Mouse (Mus musculus): ENCODE measurements around the gene Bicd2. TPM values are rescaled to one million over a fixed set of nuclear protein-coding genes. Genes with fewer than 3 reads are reported as not detected.

The Bicd2 gene
- polyA plus RNA-seq, 1 experiment from 2014 or later = 26.2 TPM

DNA sequence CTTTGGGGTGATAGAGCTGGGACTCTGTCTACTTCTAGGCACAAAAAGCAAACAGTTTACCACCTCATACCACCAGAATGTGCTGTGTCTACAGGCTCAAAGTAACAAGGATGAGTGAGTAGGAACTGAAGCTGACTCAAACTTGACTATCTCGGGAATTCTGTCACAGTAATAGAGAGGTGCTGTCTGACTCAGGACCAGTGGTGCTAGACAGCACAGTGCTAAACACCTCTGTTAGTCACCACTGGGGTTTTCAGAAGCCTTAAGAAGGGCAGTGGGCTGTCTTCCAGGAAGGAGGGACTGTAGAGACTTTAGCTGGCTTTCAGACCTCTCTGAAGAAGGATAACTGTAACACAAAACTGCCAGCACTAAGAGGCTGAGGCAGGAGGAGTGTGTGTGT, 55.4 kb downstream of the Bicd2 start:
- WGBS = 76% methylated on average over 1 of the region's 1 CpGs

GRCm38 (mm10) chr13:49398191-49398590, 56.8 kb downstream of the Bicd2 start:
- no peaks in the 10 kb centered on the region for H3K27me3 ChIP-seq (ENCODE audit: control insufficient read depth, insufficient read depth, low read depth, low read length)
- WGBS = 88% methylated on average over 8 of the region's 8 CpGs
- H3K9ac ChIP-seq (ENCODE audit: low read depth, low read length) = no peak overlapping the region
- H3K4me3 ChIP-seq (ENCODE audit: low read depth, low read length) = no peak overlapping the region
- ATAC-seq = no peak
- no peaks in the 10 kb centered on the region for H3K4me1 ChIP-seq (ENCODE audit: control insufficient read depth, insufficient read depth, low read length)
- H3K36me3 ChIP-seq (ENCODE audit: control insufficient read depth, insufficient read depth, low read length) = 0 out of 2 replicates have a peak, but pooled peaks cover 2% of the 10 kb centered on the region
- no peak overlapping the region for H3K4me2 ChIP-seq (ENCODE audit: low read length)
- no peaks in the 10 kb centered on the region for H3K9me3 ChIP-seq (replicated peaks; ENCODE audit: control insufficient read depth, low read length, poor library complexity, severe bottlenecking)
- no peak overlapping the region for H3K27ac ChIP-seq (ENCODE audit: low read length)

More for the DNA sequence above, 55.4 kb downstream of the Bicd2 start:
- H3K36me3 ChIP-seq (ENCODE audit: control insufficient read depth, insufficient read depth, low read length) = 0 out of 2 replicates have a peak, but pooled peaks cover 2% of the 10 kb centered on the region
- no peak overlapping the region for H3K4me2 ChIP-seq (ENCODE audit: low read length)
- no peak overlapping the region for H3K4me3 ChIP-seq (ENCODE audit: low read depth, low read length)
- H3K27me3 ChIP-seq (ENCODE audit: control insufficient read depth, insufficient read depth, low read depth, low read length) = no peaks in the 10 kb centered on the region
- ATAC-seq = no peak
- H3K4me1 ChIP-seq (ENCODE audit: control insufficient read depth, insufficient read depth, low read length) = no peaks in the 10 kb centered on the region
- H3K9ac ChIP-seq (ENCODE audit: low read depth, low read length) = no peak overlapping the region
- H3K27ac ChIP-seq (ENCODE audit: low read length) = no peak overlapping the region
- no peaks in the 10 kb centered on the region for H3K9me3 ChIP-seq (replicated peaks; ENCODE audit: control insufficient read depth, low read length, poor library complexity, severe bottlenecking)

DNA sequence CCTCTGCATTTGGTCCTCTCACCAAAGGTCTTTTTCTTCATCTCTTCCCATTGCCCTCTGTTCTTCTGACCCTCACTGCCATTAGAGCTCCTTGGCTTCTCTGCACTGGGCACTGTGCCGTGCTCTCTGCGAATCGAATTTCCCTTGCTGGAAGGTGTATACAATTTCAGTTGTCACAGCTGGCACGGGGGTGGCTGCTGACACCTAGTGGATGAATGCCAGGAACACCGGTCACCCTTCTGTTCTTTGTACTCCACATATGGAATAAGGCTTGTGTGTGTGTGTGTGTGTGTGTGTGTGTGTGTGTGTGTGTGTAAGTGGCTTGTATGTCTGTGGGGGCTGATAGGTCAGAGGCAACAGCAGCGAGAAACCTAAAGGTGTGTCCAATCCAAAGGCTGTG, 58.8 kb downstream of the Bicd2 start:
- Histone ChIP-seq H3K27me3 (ENCODE audit: control insufficient read depth, insufficient read depth, low read depth, low read length) (no peaks in the 10 kb centered on the region), H3K36me3 (ENCODE audit: control insufficient read depth, insufficient read depth, low read length) (no peaks in the 10 kb centered on the region), H3K9me3 (replicated peaks; ENCODE audit: control insufficient read depth, low read length, poor library complexity, severe bottlenecking) (no peaks in the 10 kb centered on the region), H3K4me2 (ENCODE audit: low read length) (no peak overlapping the region), H3K4me3 (ENCODE audit: low read depth, low read length) (no peak overlapping the region), H3K4me1 (ENCODE audit: control insufficient read depth, insufficient read depth, low read length) (no peaks in the 10 kb centered on the region), H3K9ac (ENCODE audit: low read depth, low read length) (no peak overlapping the region), H3K27ac (ENCODE audit: low read length) (no peak overlapping the region)
- WGBS = 61% methylated on average over 6 of the region's 6 CpGs
- peak; percentile 75 for ATAC-seq

- Histone ChIP-seq H3K4me3 (ENCODE audit: low read depth, low read length) (no peak overlapping the region), H3K27ac (ENCODE audit: low read length) (no peak overlapping the region), H3K9ac (ENCODE audit: low read depth, low read length) (no peak overlapping the region), H3K4me1 (ENCODE audit: control insufficient read depth, insufficient read depth, low read length) (no peaks in the 10 kb centered on the region), H3K4me2 (ENCODE audit: low read length) (no peak overlapping the region), H3K9me3 (replicated peaks; ENCODE audit: control insufficient read depth, low read length, poor library complexity, severe bottlenecking) (no peaks in the 10 kb centered on the region), H3K36me3 (ENCODE audit: control insufficient read depth, insufficient read depth, low read length) (no peaks in the 10 kb centered on the region), H3K27me3 (ENCODE audit: control insufficient read depth, insufficient read depth, low read depth, low read length) (no peaks in the 10 kb centered on the region)
- 80% methylated on average over 2 of the region's 2 CpGs for WGBS
- no peak for ATAC-seq
Measured at GRCm38 (mm10) chr13:49402628-49403027, 61.2 kb downstream of the Bicd2 start.

DNA sequence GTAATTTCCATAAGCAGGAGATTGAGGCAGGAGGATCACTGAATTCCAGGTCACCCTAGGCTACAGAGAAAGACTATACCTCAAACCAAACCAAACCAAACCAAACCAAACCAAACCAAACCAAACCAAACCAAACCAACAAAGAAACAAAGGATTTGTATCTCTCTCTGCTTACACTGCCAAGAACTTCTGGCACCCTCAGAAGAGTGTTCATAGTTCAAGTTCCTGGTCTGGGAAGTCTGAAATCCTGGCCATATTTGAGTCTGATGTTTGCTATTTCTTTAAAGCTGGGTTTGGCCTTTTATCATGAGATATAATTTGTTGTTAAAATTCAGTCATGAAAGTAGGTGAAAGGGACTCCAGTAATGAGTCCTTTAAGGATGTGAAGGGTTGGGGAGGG, 66.4 kb downstream of the Bicd2 start:
- no peak overlapping the region for H3K4me2 ChIP-seq (ENCODE audit: low read length)
- H3K36me3 ChIP-seq (ENCODE audit: control insufficient read depth, insufficient read depth, low read length) = no peaks in the 10 kb centered on the region
- H3K4me3 ChIP-seq (ENCODE audit: low read depth, low read length) = no peak overlapping the region
- H3K4me1 ChIP-seq (ENCODE audit: control insufficient read depth, insufficient read depth, low read length) = no peaks in the 10 kb centered on the region
- no peak overlapping the region for H3K9ac ChIP-seq (ENCODE audit: low read depth, low read length)
- no peak overlapping the region for H3K27ac ChIP-seq (ENCODE audit: low read length)
- no peaks in the 10 kb centered on the region for H3K27me3 ChIP-seq (ENCODE audit: control insufficient read depth, insufficient read depth, low read depth, low read length)
- no peaks in the 10 kb centered on the region for H3K9me3 ChIP-seq (replicated peaks; ENCODE audit: control insufficient read depth, low read length, poor library complexity, severe bottlenecking)
- no peak for ATAC-seq

GRCm38 (mm10) chr13:49420754-49421605, 79.6 kb downstream of the Bicd2 start, which contains the start of gene Ippk:
Gene Ippk, plus strand, starts transcription at chr13:49421249.
- Histone ChIP-seq H3K4me1 (ENCODE audit: control insufficient read depth, insufficient read depth, low read length) (peaks cover 28% of the 10 kb centered on the region), H3K27ac (ENCODE audit: low read length) (peak within 1 kb of the TSS; percentile 89), H3K9ac (ENCODE audit: low read depth, low read length) (peak within 1 kb of the TSS; percentile 90), H3K27me3 (ENCODE audit: control insufficient read depth, insufficient read depth, low read depth, low read length) (no peaks in the 10 kb centered on the region), H3K36me3 (ENCODE audit: control insufficient read depth, insufficient read depth, low read length) (no peaks in the 10 kb centered on the region), H3K4me3 (ENCODE audit: low read depth, low read length) (peak within 1 kb of the TSS; percentile 87), H3K4me2 (ENCODE audit: low read length) (peak within 1 kb of the TSS; percentile 99), H3K9me3 (replicated peaks; ENCODE audit: control insufficient read depth, low read length, poor library complexity, severe bottlenecking) (no peaks in the 10 kb centered on the region)
- peak; percentile 99 for ATAC-seq
- WGBS = under 1% methylated on average over 62 of the region's 69 CpGs

DNA sequence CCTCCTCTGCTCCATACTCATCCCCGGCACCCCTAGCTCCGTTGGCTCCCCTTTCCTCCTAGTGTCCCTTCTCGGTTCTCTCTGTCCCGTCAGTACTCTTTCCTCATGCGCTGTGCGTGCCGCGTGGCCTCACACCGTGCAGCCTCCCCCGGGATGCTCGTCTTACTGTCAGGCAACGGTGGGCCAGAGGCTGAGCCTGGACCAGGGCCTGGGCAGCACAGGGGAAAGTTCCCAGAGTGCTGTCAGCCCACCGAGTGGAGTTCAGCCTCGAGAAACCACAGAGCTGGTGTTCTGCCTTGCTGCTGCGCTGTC, 80.2 kb downstream of the Bicd2 start:
- peak overlapping the region; percentile 99 for H3K4me2 ChIP-seq (ENCODE audit: low read length)
- no peaks in the 10 kb centered on the region for H3K36me3 ChIP-seq (ENCODE audit: control insufficient read depth, insufficient read depth, low read length)
- WGBS = 1% methylated on average over 15 of the region's 15 CpGs
- peak overlapping the region; percentile 82 for H3K27ac ChIP-seq (ENCODE audit: low read length)
- no peak for ATAC-seq
- no peaks in the 10 kb centered on the region for H3K27me3 ChIP-seq (ENCODE audit: control insufficient read depth, insufficient read depth, low read depth, low read length)
- H3K9me3 ChIP-seq (replicated peaks; ENCODE audit: control insufficient read depth, low read length, poor library complexity, severe bottlenecking) = no peaks in the 10 kb centered on the region
- H3K4me1 ChIP-seq (ENCODE audit: control insufficient read depth, insufficient read depth, low read length) = peaks cover 28% of the 10 kb centered on the region
- H3K4me3 ChIP-seq (ENCODE audit: low read depth, low read length) = peak overlapping the region; percentile 87
- H3K9ac ChIP-seq (ENCODE audit: low read depth, low read length) = peak overlapping the region; percentile 90

- H3K4me1 ChIP-seq (ENCODE audit: control insufficient read depth, insufficient read depth, low read length) = peaks cover 28% of the 10 kb centered on the region
- peak overlapping the region; percentile 99 for H3K4me2 ChIP-seq (ENCODE audit: low read length)
- H3K9me3 ChIP-seq (replicated peaks; ENCODE audit: control insufficient read depth, low read length, poor library complexity, severe bottlenecking) = no peaks in the 10 kb centered on the region
- no peaks in the 10 kb centered on the region for H3K27me3 ChIP-seq (ENCODE audit: control insufficient read depth, insufficient read depth, low read depth, low read length)
- peak overlapping the region; percentile 87 for H3K4me3 ChIP-seq (ENCODE audit: low read depth, low read length)
- no peak overlapping the region; the same call in 1 of the 2 replicates for H3K27ac ChIP-seq (ENCODE audit: low read length)
- H3K36me3 ChIP-seq (ENCODE audit: control insufficient read depth, insufficient read depth, low read length) = no peaks in the 10 kb centered on the region
- 32% methylated on average over 4 of the region's 4 CpGs for WGBS
- no peak for ATAC-seq
- H3K9ac ChIP-seq (ENCODE audit: low read depth, low read length) = peak overlapping the region; percentile 90
Measured at GRCm38 (mm10) chr13:49421959-49422358, 80.6 kb downstream of the Bicd2 start.

- H3K27me3 ChIP-seq (ENCODE audit: control insufficient read depth, insufficient read depth, low read depth, low read length) = no peaks in the 10 kb centered on the region
Measured at GRCm38 (mm10) chr13:49426736-49427135, 85.4 kb downstream of the Bicd2 start.

More at GRCm38 (mm10) chr13:49426736-49427135, 85.4 kb downstream of the Bicd2 start:
- no peak for ATAC-seq
- no peak overlapping the region for H3K9ac ChIP-seq (ENCODE audit: low read depth, low read length)
- H3K9me3 ChIP-seq (replicated peaks; ENCODE audit: control insufficient read depth, low read length, poor library complexity, severe bottlenecking) = no peaks in the 10 kb centered on the region
- H3K4me1 ChIP-seq (ENCODE audit: control insufficient read depth, insufficient read depth, low read length) = peaks cover 26% of the 10 kb centered on the region
- H3K4me2 ChIP-seq (ENCODE audit: low read length) = no peak overlapping the region
- H3K27ac ChIP-seq (ENCODE audit: low read length) = no peak overlapping the region
- no peaks in the 10 kb centered on the region for H3K36me3 ChIP-seq (ENCODE audit: control insufficient read depth, insufficient read depth, low read length)
- no peak overlapping the region for H3K4me3 ChIP-seq (ENCODE audit: low read depth, low read length)
- WGBS = 93% methylated on average over 3 of the region's 3 CpGs

Measured in midbrain, embryonic 16.5 days (tissue).